Mouse (Mus musculus) cerebellum, adult 2 months (tissue): ENCODE results near the gene Cacna1d.

ENCODE experiments used
- CTCF ChIP-seq: fragments of 200-500 bp; IDR thresholded peaks from 2 replicates; pipeline ENCODE4 v1.5.1; 2011; ENCODE audit warnings: low read depth, mild to moderate bottlenecking, control low read depth, low read length, moderate library complexity, borderline replicate concordance; ENCODE audit not compliant: insufficient read depth
- POLR2A ChIP-seq: fragments of 200-500 bp; IDR thresholded peaks from 2 replicates; pipeline ENCODE4 v1.6.1; 2011; ENCODE audit warnings: low read length, control low read depth, borderline replicate concordance; ENCODE audit not compliant: insufficient read depth

GRCm38 (mm10) chr14:30371070-30371469 is 120.2 kb downstream of the Cacna1d start:
- TF ChIP-seq POLR2A (no peak), CTCF (no peak)
